Comparison of ENCODE assay signal across 30 mouse cellular contexts in the genomic region with DNA sequence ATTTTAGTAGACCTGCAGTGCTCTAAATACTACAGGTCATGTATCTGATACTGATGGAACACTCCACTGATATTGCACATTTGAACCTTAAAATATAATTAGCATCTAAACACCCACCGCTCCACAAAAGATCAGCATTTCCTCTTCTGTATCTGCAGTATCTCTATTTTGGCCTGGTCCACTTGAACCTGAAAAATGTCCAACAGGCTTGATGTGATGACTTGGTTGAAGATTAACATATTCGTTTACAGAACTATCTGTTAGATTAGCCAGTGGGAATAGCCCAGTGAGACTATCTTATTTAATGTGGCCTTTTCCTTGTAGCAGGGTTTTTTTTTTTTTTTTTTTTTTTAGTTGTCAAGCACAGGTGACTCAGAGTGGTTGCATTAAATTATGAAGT.
"Had no signal": no experiment of that assay in that cellular context is flagged by ENCODE, and none has a peak within 500 bp of the region (broad histone marks: within the 10 kb centered on the region; RNA-seq: fewer than 3 reads in every experiment).

No protein-coding gene starts in this region.

- H3K4me1 ChIP-seq: limb, embryonic 10.5 days; limb, embryonic 13.5 days; limb, embryonic 15.5 days; liver, embryonic 12.5 days; liver, embryonic 13.5 days; liver, embryonic 15.5 days; lung, embryonic 15.5 days; megakaryocyte, embryonic 14.5 days; midbrain, embryonic 10.5 days; midbrain, embryonic 12.5 days; midbrain, embryonic 13.5 days; midbrain, embryonic 15.5 days; neural tube, embryonic 12.5 days had no signal

- H3K9ac ChIP-seq: limb, embryonic 12.5 days; limb, embryonic 13.5 days; limb, embryonic 15.5 days; liver, embryonic 12.5 days; liver, embryonic 13.5 days; liver, embryonic 14.5 days; liver, embryonic 15.5 days; liver, postnatal 0 days; lung, embryonic 14.5 days; lung, embryonic 15.5 days; midbrain, embryonic 12.5 days; midbrain, embryonic 13.5 days; midbrain, embryonic 15.5 days; neural tube, embryonic 12.5 days had no signal

- H3K27me3 ChIP-seq: limb, embryonic 12.5 days; limb, embryonic 13.5 days; limb, embryonic 15.5 days; liver, embryonic 12.5 days; liver, embryonic 13.5 days; liver, embryonic 15.5 days; lung, embryonic 15.5 days; megakaryocyte, embryonic 14.5 days; midbrain, embryonic 12.5 days; midbrain, embryonic 13.5 days; midbrain, embryonic 15.5 days; neural tube, embryonic 12.5 days had no signal

- DNase-seq: left cerebral cortex, postnatal 4 days; liver; liver, embryonic 13.5 days; liver, postnatal 0 days; lung, adult 18-20 months; lung, adult 2 months; lung, embryonic 14.5 days; lung, postnatal 10 days; lung, postnatal 14 days; lung, postnatal 36 days; lung, postnatal 4 days; midbrain, embryonic 14.5 days had no signal

- H3K27ac ChIP-seq: limb, embryonic 10.5 days; limb, embryonic 12.5 days; limb, embryonic 13.5 days; limb, embryonic 15.5 days; liver, embryonic 12.5 days; liver, embryonic 13.5 days; liver, embryonic 14.5 days; liver, embryonic 15.5 days; lung, embryonic 15.5 days; macrophage; midbrain, embryonic 10.5 days; midbrain, embryonic 12.5 days; midbrain, embryonic 13.5 days; midbrain, embryonic 15.5 days; neural tube, embryonic 12.5 days had no signal

- H3K4me3 ChIP-seq: limb, embryonic 10.5 days; limb, embryonic 12.5 days; limb, embryonic 13.5 days; limb, embryonic 15.5 days; liver, embryonic 12.5 days; liver, embryonic 13.5 days; liver, embryonic 15.5 days; lung, embryonic 15.5 days; megakaryocyte, embryonic 14.5 days; midbrain, embryonic 10.5 days; midbrain, embryonic 12.5 days; midbrain, embryonic 13.5 days; midbrain, embryonic 15.5 days; myocyte; neural tube, embryonic 12.5 days had no signal

- H3K4me2 ChIP-seq: limb, embryonic 12.5 days; limb, embryonic 13.5 days; limb, embryonic 15.5 days; liver, embryonic 11.5 days; liver, embryonic 12.5 days; liver, embryonic 13.5 days; liver, embryonic 15.5 days; lung, embryonic 14.5 days; lung, embryonic 15.5 days; midbrain, embryonic 11.5 days; midbrain, embryonic 12.5 days; midbrain, embryonic 13.5 days; midbrain, embryonic 15.5 days; neural tube, embryonic 12.5 days had no signal

- H3K9me3 ChIP-seq: limb, embryonic 10.5 days; limb, embryonic 13.5 days; limb, embryonic 15.5 days; liver, embryonic 13.5 days; liver, embryonic 15.5 days; lung, embryonic 15.5 days; midbrain, embryonic 10.5 days; midbrain, embryonic 12.5 days; midbrain, embryonic 13.5 days; midbrain, embryonic 15.5 days; neural tube, embryonic 12.5 days had no signal

- H3K36me3 ChIP-seq: limb, embryonic 10.5 days; limb, embryonic 12.5 days; limb, embryonic 13.5 days; limb, embryonic 15.5 days; liver, embryonic 12.5 days; liver, embryonic 13.5 days; liver, embryonic 15.5 days; lung, embryonic 15.5 days; midbrain, embryonic 10.5 days; midbrain, embryonic 12.5 days; midbrain, embryonic 13.5 days; midbrain, embryonic 15.5 days; neural tube, embryonic 12.5 days had no signal
